Mouse (Mus musculus) forebrain, postnatal 0 days (tissue): ENCODE results near the gene Pim2. TPM values are rescaled to one million over a fixed set of nuclear protein-coding genes. Genes with fewer than 3 reads are reported as not detected.

ENCODE experiments used
- ATAC-seq: fragments of 200-750 bp; cut with Nextera tagmentation; 2 replicates; pipeline ENCODE4 v1.8.0; 2017; ENCODE audit warnings: mild to moderate bottlenecking, moderate library complexity
- DNase-seq: peaks from one replicate; pipeline ENCODE4 v3.0.0-alpha.2; 2015
- H3K27ac ChIP-seq: fragments of 300-500 bp; sonication (generic); 2 replicates; pipeline ENCODE4 v1.5.1; 2014; ENCODE audit warnings: low read depth, mild to moderate bottlenecking, antibody characterized with exemption, low read length, moderate library complexity, mixed read lengths
- H3K27me3 ChIP-seq: fragments of 300-500 bp; sonication (generic); 2 replicates; pipeline ENCODE4 v1.6.1; 2014; ENCODE audit warnings: mild to moderate bottlenecking, low read length, mixed read lengths; ENCODE audit not compliant: insufficient read depth
- H3K36me3 ChIP-seq: fragments of 300-500 bp; sonication (generic); 2 replicates; pipeline ENCODE4 v1.6.1; 2014; ENCODE audit warnings: mild to moderate bottlenecking, moderate library complexity; ENCODE audit not compliant: insufficient read depth
- H3K4me1 ChIP-seq: fragments of 300-500 bp; sonication (generic); 2 replicates; pipeline ENCODE4 v1.6.1; 2014; ENCODE audit warnings: antibody characterized with exemption; ENCODE audit not compliant: insufficient read depth
- H3K4me2 ChIP-seq: fragments of 300-500 bp; sonication (generic); 2 replicates; pipeline ENCODE4 v1.6.1; 2014; ENCODE audit warnings: low read depth, mild to moderate bottlenecking, moderate library complexity
- H3K4me3 ChIP-seq: fragments of 300-500 bp; sonication (generic); 2 replicates; pipeline ENCODE4 v1.5.1; 2014; ENCODE audit warnings: low read depth, low read length, mixed read lengths
- H3K9ac ChIP-seq: fragments of 300-500 bp; sonication (generic); 2 replicates; pipeline ENCODE4 v1.6.1; 2014; ENCODE audit warnings: mild to moderate bottlenecking
- H3K9me3 ChIP-seq: fragments of 300-500 bp; sonication (generic); 2 replicates; pipeline ENCODE4 v1.6.1; 2016; ENCODE audit warnings: low read length
- CTCF ChIP-seq: sonication (generic); IDR thresholded peaks from 2 replicates; pipeline ENCODE4 v1.5.1; 2016; ENCODE audit warnings: antibody characterized with exemption, control low read depth, low read depth
- WGBS: fragments of 180-500 bp; shearing (Covaris S2); extraction: QIAGEN DNeasy Blood & Tissue Kit; methylation state at CpG from one replicate; pipeline ENCODE4 v1.1.7; 2014; 5-methylcytosine and 5-hydroxymethylcytosine counted together
- polyA plus RNA-seq: library from polyadenylated mRNA; unstranded; fragments of >200 nt; fragmentation: Nextera tagmentation; extraction: Ambion mirVana; gene quantifications from 2 replicates; pipeline ENCODE4 v1.2.1, GENCODE M21; 2015
- total RNA-seq: library from RNA; depleted of rRNA; stranded (reverse); fragments of >200 nt; gene quantifications from 2 replicates; pipeline ENCODE4 v1.2.3, GENCODE M21; 2014; rRNA removed

Gene Pim2
- total and polyA plus RNA-seq, 2 experiments from 2014 or later: 12.2 to 21.8 TPM

- Histone ChIP-seq H3K27me3 (no peaks in the 10 kb centered on the region), H3K27ac (no peak overlapping the region; the same call in 1 of the 2 replicates), H3K4me1 (no peaks in the 10 kb centered on the region), H3K4me3 (peak overlapping the region; percentile 47), H3K36me3 (no peaks in the 10 kb centered on the region), H3K4me2 (peak overlapping the region; percentile 57), H3K9ac (peak overlapping the region; percentile 62), H3K9me3 (no peaks in the 10 kb centered on the region)
- ATAC-seq: no peak
- DNase-seq: peak; percentile 9
- 35% methylated on average over 48 of the region's 48 CpGs for WGBS
- no peak for TF ChIP-seq CTCF
Measured at GRCm38 (mm10) chrX:7922032-7922431, 44.0 kb downstream of the Pim2 start.

- H3K27ac ChIP-seq: no peak overlapping the region
- peaks cover 9% of the 10 kb centered on the region for H3K36me3 ChIP-seq
- WGBS: 76% methylated on average over 6 of the region's 6 CpGs
- no peaks in the 10 kb centered on the region; the same call in 1 of the 2 replicates for H3K27me3 ChIP-seq
- no peak overlapping the region for H3K4me2 ChIP-seq
- H3K9ac ChIP-seq: no peak overlapping the region
- TF ChIP-seq CTCF: no peak
- no peak overlapping the region for H3K4me3 ChIP-seq
- ATAC-seq: no peak
- no peaks in the 10 kb centered on the region for H3K4me1 ChIP-seq
- DNase-seq: no peak
- H3K9me3 ChIP-seq: no peaks in the 10 kb centered on the region
Measured at GRCm38 (mm10) chrX:7926266-7926665, 48.2 kb downstream of the Pim2 start.

GRCm38 (mm10) chrX:7927116-7927515 is 49.1 kb downstream of the Pim2 start:
- ATAC-seq (no peak), DNase-seq (no peak)
- no peak for TF ChIP-seq CTCF
- H3K4me2 ChIP-seq: no peak overlapping the region
- H3K9ac ChIP-seq: no peak overlapping the region
- H3K27me3 ChIP-seq: no peaks in the 10 kb centered on the region; the same call in 1 of the 2 replicates
- no peaks in the 10 kb centered on the region for H3K9me3 ChIP-seq
- H3K36me3 ChIP-seq: peaks cover 13% of the 10 kb centered on the region
- H3K4me3 ChIP-seq: no peak overlapping the region
- H3K27ac ChIP-seq: no peak overlapping the region
- no peaks in the 10 kb centered on the region for H3K4me1 ChIP-seq
- WGBS: 35% methylated on average over 10 of the region's 10 CpGs

GRCm38 (mm10) chrX:7928270-7928790 is 50.3 kb downstream of the Pim2 start, which contains the start of gene Eras:
Eras (minus strand) TSS chrX:7928607.
- ATAC-seq: no peak
- 25% methylated on average over 19 of the region's 19 CpGs for WGBS
- Histone ChIP-seq H3K4me2 (no peak within 1 kb of the TSS), H3K36me3 (peaks cover 13% of the 10 kb centered on the region), H3K4me3 (no peak within 1 kb of the TSS), H3K27me3 (no peaks in the 10 kb centered on the region; the same call in 1 of the 2 replicates), H3K9ac (no peak within 1 kb of the TSS), H3K27ac (no peak within 1 kb of the TSS), H3K9me3 (no peaks in the 10 kb centered on the region), H3K4me1 (no peaks in the 10 kb centered on the region)
- TF ChIP-seq CTCF: no peak
- DNase-seq: no peak

Other genes starting within 250 kb of the Pim2 start
- gene Syp, start 239.8 kb upstream of the Pim2 start, total RNA-seq: 321 and 330 TPM in 2 replicates
- 190 and 242 TPM in 2 replicates for gene Syp, start 239.8 kb upstream of the Pim2 start, polyA plus RNA-seq
- gene Prickle3, start 221.0 kb upstream of the Pim2 start, total RNA-seq: 1.2 TPM in 2 replicates
- 1.0 and 1.5 TPM in 2 replicates for gene Prickle3, start 221.0 kb upstream of the Pim2 start, polyA plus RNA-seq
- 15.7 and 24.3 TPM in 2 replicates for gene Plp2, start 206.9 kb upstream of the Pim2 start, total RNA-seq
- gene Plp2, start 206.9 kb upstream of the Pim2 start, polyA plus RNA-seq: 37.3 and 38.3 TPM in 2 replicates
- 0.15 TPM in 1 of 2 replicates, not detected in the other for gene Magix, start 197.0 kb upstream of the Pim2 start, total RNA-seq
- 0.21 and 0.22 TPM in 2 replicates for gene Magix, start 197.0 kb upstream of the Pim2 start, polyA plus RNA-seq
- gene Gpkow, start 181.1 kb upstream of the Pim2 start, total RNA-seq: 15.9 and 21.0 TPM in 2 replicates
- gene Gpkow, start 181.1 kb upstream of the Pim2 start, polyA plus RNA-seq: 36.4 and 41.2 TPM in 2 replicates
- 29.0 and 32.2 TPM in 2 replicates for gene Wdr45, start 163.9 kb upstream of the Pim2 start, total RNA-seq
- 30.8 and 31.5 TPM in 2 replicates for gene Wdr45, start 163.9 kb upstream of the Pim2 start, polyA plus RNA-seq
- gene Gm45208, start 156.0 kb upstream of the Pim2 start, total RNA-seq: 0.76 and 1.2 TPM in 2 replicates
- 0.91 TPM in 1 of 2 replicates, not detected in the other for gene Gm45208, start 156.0 kb upstream of the Pim2 start, polyA plus RNA-seq
- 87.2 and 89.6 TPM in 2 replicates for gene Praf2, start 149.8 kb upstream of the Pim2 start, total RNA-seq
- gene Praf2, start 149.8 kb upstream of the Pim2 start, polyA plus RNA-seq: 139 TPM in 2 replicates
- 149 and 202 TPM in 2 replicates for gene Ccdc120, start 127.4 kb upstream of the Pim2 start, total RNA-seq
- gene Ccdc120, start 127.4 kb upstream of the Pim2 start, polyA plus RNA-seq: 59.3 and 66.3 TPM in 2 replicates
- 12.8 and 20.4 TPM in 2 replicates for gene Tfe3, start 115.7 kb upstream of the Pim2 start, total RNA-seq
- 17.3 and 20.1 TPM in 2 replicates for gene Tfe3, start 115.7 kb upstream of the Pim2 start, polyA plus RNA-seq
- gene Gripap1, start 88.5 kb upstream of the Pim2 start, total RNA-seq: 40.7 and 41.5 TPM in 2 replicates
- gene Gripap1, start 88.5 kb upstream of the Pim2 start, polyA plus RNA-seq: 46.0 and 62.4 TPM in 2 replicates
- gene Kcnd1, start 56.0 kb upstream of the Pim2 start, total RNA-seq: 2.2 and 2.6 TPM in 2 replicates
- gene Kcnd1, start 56.0 kb upstream of the Pim2 start, polyA plus RNA-seq: 4.1 and 4.8 TPM in 2 replicates
- 73.7 and 76.8 TPM in 2 replicates for gene Otud5, start 36.9 kb upstream of the Pim2 start, total RNA-seq
- gene Otud5, start 36.9 kb upstream of the Pim2 start, polyA plus RNA-seq: 39.6 and 40.3 TPM in 2 replicates
- gene Slc35a2, start 5.8 kb downstream of the Pim2 start, total RNA-seq: 36.3 and 39.1 TPM in 2 replicates
- 34.5 and 40.6 TPM in 2 replicates for gene Slc35a2, start 5.8 kb downstream of the Pim2 start, polyA plus RNA-seq
- gene Pqbp1, start 21.0 kb downstream of the Pim2 start, total RNA-seq: 125 and 143 TPM in 2 replicates
- 226 and 229 TPM in 2 replicates for gene Pqbp1, start 21.0 kb downstream of the Pim2 start, polyA plus RNA-seq
- gene Timm17b, start 21.1 kb downstream of the Pim2 start, total RNA-seq: 39.6 and 42.9 TPM in 2 replicates
- gene Timm17b, start 21.1 kb downstream of the Pim2 start, polyA plus RNA-seq: 129 and 151 TPM in 2 replicates
- gene Gm10491, start 29.6 kb downstream of the Pim2 start, total RNA-seq: not detected in 2 replicates
- not detected in 2 replicates for gene Gm10491, start 29.6 kb downstream of the Pim2 start, polyA plus RNA-seq
- gene Gm10490, start 31.3 kb downstream of the Pim2 start, total RNA-seq: 1.2 TPM in 1 of 2 replicates, not detected in the other
- not detected in 2 replicates for gene Gm10490, start 31.3 kb downstream of the Pim2 start, polyA plus RNA-seq
- 69.6 and 85.4 TPM in 2 replicates for gene Pcsk1n, start 41.6 kb downstream of the Pim2 start, total RNA-seq
- 344 and 434 TPM in 2 replicates for gene Pcsk1n, start 41.6 kb downstream of the Pim2 start, polyA plus RNA-seq
- not detected in 2 replicates for gene Eras, start 50.3 kb downstream of the Pim2 start, total RNA-seq
- gene Eras, start 50.3 kb downstream of the Pim2 start, polyA plus RNA-seq: not detected in 2 replicates
- gene Hdac6, start 69.6 kb downstream of the Pim2 start, total RNA-seq: 62.3 and 87.3 TPM in 2 replicates
- gene Hdac6, start 69.6 kb downstream of the Pim2 start, polyA plus RNA-seq: 42.3 and 51.8 TPM in 2 replicates
- gene Gata1, start 99.8 kb downstream of the Pim2 start, total RNA-seq: 0.15 TPM in 1 of 2 replicates, not detected in the other
- gene Gata1, start 99.8 kb downstream of the Pim2 start, polyA plus RNA-seq: not detected in 2 replicates
- 0.43 and 0.77 TPM in 2 replicates for gene Glod5, start 140.2 kb downstream of the Pim2 start, total RNA-seq
- 0.45 and 1.2 TPM in 2 replicates for gene Glod5, start 140.2 kb downstream of the Pim2 start, polyA plus RNA-seq
- gene Suv39h1, start 196.5 kb downstream of the Pim2 start, total RNA-seq: 38.7 and 46.1 TPM in 2 replicates
- gene Suv39h1, start 196.5 kb downstream of the Pim2 start, polyA plus RNA-seq: 33.7 and 37.7 TPM in 2 replicates
- 0.81 and 0.85 TPM in 2 replicates for gene Was, start 212.2 kb downstream of the Pim2 start, total RNA-seq
- gene Was, start 212.2 kb downstream of the Pim2 start, polyA plus RNA-seq: 0.09 and 0.30 TPM in 2 replicates